Mouse (Mus musculus): Measurements from ENCODE around the gene Gm12248.

Gene Gm12248

DNA sequence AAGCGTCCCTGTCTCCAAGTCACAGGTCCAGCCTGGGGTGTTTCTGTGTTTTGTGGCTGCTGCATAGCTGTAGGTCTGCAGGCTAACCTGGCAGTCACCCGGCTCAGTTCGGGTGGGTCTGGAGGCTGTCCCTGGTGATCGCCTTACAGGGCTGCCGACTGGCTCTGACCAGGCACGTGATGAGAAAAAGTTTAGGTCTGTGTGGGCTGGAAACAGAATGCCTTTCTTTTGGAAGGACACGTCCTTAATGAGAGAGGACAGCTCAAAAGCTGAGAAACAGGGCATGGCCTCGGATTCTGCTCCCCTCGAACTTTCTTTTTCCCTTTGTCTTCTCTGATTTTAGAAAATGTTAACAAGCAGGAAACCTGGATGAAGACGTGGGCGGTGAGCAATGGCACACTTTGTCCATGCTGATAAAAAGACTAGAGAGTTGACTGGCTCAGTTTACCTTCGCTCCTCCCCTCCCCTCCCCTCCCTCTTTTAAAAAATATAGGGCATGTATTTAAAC lies at the start of gene Gm12248:
TSS of gene Gm12248 (minus strand) at position 114 of the 508 bp plus-strand sequence.
- no peak for DNase-seq (ENCODE audit: extremely low spot score, low read depth, low spot score)

DNA sequence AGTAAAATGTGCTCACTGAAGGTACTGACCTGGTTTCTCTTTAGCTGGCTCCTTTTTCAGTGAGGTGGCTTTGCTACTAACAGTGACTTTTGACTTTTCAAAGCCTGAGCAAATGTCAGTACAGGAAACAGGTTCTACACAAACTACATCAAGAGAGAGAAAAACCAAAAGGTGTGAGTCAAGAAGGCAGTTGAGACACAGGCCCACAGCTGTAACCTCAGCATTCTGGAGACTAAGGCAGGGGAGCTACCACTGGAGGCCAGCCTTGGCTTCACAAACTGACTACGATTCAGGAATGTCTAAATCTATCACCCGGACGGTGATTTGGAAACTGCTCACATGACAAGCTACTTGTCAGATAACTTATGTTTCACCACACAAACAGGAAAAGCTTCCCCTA lies 46.5 kb upstream of the Gm12248 start:
- no peak for DNase-seq (ENCODE audit: extremely low spot score, low read depth, low spot score)

- no peak for DNase-seq (ENCODE audit: extremely low spot score, low read depth, low spot score)
Measured at GRCm38 (mm10) chr11:58138821-58139220, 45.9 kb upstream of the Gm12248 start.

DNA sequence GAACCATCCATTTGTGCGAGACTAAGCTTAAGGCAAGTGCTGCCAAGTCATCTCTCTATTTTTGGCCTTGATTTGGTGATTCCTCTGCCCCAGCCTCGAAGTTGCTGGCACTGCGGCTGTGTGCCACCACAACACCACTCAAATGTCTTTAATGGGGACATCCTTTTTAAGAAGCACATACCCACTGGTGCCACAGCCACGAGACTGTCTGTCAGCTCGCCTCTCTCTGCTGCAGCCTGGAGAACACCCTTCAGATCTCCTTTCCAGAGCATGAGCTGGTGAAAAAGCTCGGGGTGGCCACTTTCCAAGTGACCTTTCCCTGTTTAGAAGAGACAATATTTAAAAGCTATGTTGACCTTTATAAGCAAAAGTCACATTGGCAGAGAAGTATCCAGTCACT lies 43.7 kb upstream of the Gm12248 start:
- DNase-seq (ENCODE audit: extremely low spot score, low read depth, low spot score), result no peak

GRCm38 (mm10) chr11:58135296-58135695 lies 42.4 kb upstream of the Gm12248 start:
- no peak for DNase-seq (ENCODE audit: extremely low spot score, low read depth, low spot score)

GRCm38 (mm10) chr11:58134869-58135268 lies 41.9 kb upstream of the Gm12248 start:
- DNase-seq (ENCODE audit: extremely low spot score, low read depth, low spot score), result no peak

GRCm38 (mm10) chr11:58132026-58132425 lies 39.1 kb upstream of the Gm12248 start:
- no peak for DNase-seq (ENCODE audit: extremely low spot score, low read depth, low spot score)

- DNase-seq (ENCODE audit: extremely low spot score, low read depth, low spot score), result no peak
Measured at GRCm38 (mm10) chr11:58129302-58129843, 36.4 kb upstream of the Gm12248 start.

- no peak for DNase-seq (ENCODE audit: extremely low spot score, low read depth, low spot score)
Measured at GRCm38 (mm10) chr11:58127544-58127943, 34.6 kb upstream of the Gm12248 start.

GRCm38 (mm10) chr11:58126397-58127160 lies 33.6 kb upstream of the Gm12248 start:
- DNase-seq (ENCODE audit: extremely low spot score, low read depth, low spot score), result no peak

DNA sequence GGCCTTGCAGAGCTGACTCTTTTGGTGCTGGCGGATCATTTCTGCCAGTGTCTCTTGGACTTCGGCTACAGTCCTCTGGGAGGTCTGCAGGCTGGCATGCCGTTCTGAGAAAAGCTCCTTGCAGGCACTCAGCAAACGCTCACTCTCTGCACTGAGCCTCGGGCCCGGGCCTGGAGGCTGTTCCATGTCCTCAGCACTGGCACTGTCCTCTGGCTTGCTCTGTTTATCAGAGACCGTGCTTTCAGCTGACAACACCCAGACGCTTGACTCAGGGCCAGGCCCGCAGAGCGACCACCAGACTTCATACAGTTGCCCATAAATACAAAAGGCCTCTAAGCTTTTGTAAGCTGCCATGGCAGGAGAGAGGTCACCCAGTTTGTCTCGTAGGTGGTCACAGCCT lies 32.1 kb upstream of the Gm12248 start:
- no peak for DNase-seq (ENCODE audit: extremely low spot score, low read depth, low spot score)

DNA sequence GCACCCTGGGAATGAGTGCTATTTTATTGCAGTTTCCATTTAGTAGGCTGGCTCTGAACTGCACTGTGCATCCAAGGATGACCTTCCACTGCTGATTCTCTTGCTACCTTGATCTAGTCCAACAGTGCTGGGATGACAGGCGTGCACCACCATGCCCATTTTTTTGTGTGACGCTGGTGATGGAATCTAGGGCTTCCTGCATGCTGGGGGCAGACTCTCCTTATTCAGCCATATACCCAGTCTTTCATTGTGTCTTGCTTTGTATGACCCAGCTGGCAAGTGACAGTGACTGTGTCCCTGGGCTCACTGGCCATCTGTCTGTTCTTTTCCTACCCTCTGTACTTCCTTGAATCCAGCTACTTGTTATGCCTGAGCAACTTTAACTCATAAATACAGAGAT lies 30.8 kb upstream of the Gm12248 start:
- DNase-seq (ENCODE audit: extremely low spot score, low read depth, low spot score), result no peak

GRCm38 (mm10) chr11:58121351-58121750 lies 28.4 kb upstream of the Gm12248 start:
- DNase-seq (ENCODE audit: extremely low spot score, low read depth, low spot score), result no peak

GRCm38 (mm10) chr11:58120655-58121054 lies 27.7 kb upstream of the Gm12248 start:
- no peak for DNase-seq (ENCODE audit: extremely low spot score, low read depth, low spot score)

DNA sequence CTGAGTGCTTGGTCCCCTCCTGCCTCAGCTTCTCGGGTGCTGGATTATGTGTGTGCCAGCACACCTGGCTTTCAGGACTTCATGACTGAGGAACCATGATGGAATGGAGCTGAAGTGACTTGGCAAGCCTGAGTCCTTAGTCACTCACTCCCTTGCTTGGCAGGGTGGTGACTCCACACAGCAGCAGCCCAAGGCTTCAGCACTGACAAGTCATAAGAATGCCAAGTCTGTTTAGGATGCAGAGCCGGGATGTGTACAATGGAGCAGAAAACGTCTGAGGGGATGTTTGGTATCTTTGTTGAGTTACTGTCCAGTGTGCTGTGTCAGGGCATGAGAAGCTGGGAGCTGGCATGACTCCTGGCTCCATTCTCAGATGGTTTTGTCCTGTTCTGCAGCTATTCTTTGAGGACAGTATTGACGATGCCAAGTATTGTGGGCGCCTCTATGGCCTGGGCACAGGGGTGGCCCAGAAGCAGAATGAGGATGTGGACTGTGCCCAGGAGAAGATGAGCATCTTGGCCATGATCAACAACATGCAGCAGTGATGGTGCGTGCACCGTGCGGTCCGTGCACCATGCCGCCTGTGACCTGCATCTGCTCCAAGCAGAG lies 24.2 kb upstream of the Gm12248 start:
- no peak for DNase-seq (ENCODE audit: extremely low spot score, low read depth, low spot score)

- no peak for DNase-seq (ENCODE audit: extremely low spot score, low read depth, low spot score)
Measured at GRCm38 (mm10) chr11:58116560-58116959, 23.6 kb upstream of the Gm12248 start.

GRCm38 (mm10) chr11:58107664-58108337 lies 14.9 kb upstream of the Gm12248 start:
- no peak for DNase-seq (ENCODE audit: extremely low spot score, low read depth, low spot score)

- no peak for DNase-seq (ENCODE audit: extremely low spot score, low read depth, low spot score)
Measured at GRCm38 (mm10) chr11:58107009-58107408, 14.1 kb upstream of the Gm12248 start.

DNA sequence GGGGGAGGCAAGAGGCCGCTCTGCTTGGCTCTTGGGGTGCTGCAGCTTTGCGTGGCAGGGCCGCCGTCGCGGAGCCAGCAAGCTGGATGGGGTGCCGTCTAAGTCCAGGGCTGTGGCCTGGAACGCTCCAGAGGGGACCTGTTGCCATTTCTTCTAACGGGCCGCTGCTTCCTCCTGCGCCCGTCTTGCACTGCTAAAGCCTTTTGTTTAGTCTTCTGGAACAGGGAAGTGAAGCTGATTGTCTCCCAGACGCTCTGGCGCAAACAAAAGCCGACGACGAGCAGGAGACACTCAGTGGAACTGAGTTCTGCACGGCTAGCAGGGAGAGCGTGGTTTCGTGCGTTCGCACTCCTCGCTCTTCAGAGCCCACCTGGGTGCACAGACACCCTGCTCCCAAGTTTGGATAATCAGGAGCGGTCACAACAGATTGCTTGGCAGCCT lies 11.4 kb upstream of the Gm12248 start:
- DNase-seq (ENCODE audit: extremely low spot score, low read depth, low spot score), result no peak

- peak; percentile 89 for DNase-seq (ENCODE audit: extremely low spot score, low read depth, low spot score)
Measured at GRCm38 (mm10) chr11:58103697-58104306, 10.9 kb upstream of the Gm12248 start, which contains the start of gene Cnot8. Gene Cnot8, plus strand, starts transcription at chr11:58104153.

GRCm38 (mm10) chr11:58103344-58103653 lies 10.4 kb upstream of the Gm12248 start:
- no peak for DNase-seq (ENCODE audit: extremely low spot score, low read depth, low spot score)
